In the genomic region with DNA sequence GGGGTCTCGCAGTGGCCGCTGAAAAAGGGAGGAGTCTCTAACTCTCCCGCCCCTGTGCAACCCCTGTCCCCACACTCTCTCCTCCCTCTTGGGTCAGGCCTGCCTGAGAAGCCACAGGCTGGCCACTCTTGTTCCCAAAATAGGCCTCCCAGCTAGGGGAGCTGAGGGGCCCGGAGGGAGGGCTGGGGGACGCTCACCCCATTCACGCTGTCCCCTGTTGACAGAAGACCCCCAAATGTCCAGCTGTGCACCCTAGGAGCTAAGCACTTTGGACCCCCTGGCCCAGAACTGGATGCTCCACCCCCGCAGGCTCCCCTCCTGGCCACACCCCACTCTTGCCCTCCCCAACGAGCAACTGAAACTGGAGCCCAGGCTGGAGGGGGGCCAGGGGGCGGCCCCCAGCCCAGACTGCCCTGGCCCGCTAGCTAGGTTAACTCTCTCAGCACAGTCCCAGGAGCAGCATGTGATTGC, we compare ENCODE assay signal across 9 mouse cellular contexts. TPM values are rescaled to one million over a fixed set of nuclear protein-coding genes. Genes with fewer than 3 reads are reported as not detected.
DNase-seq lines count a peak whose midpoint lies in the region; ATAC-seq and TF ChIP-seq lines count a peak whose summit lies in the region.
"Had no signal": no experiment of that assay in that cellular context is flagged by ENCODE, and none has a peak within 500 bp of the region (broad histone marks: within the 10 kb centered on the region; RNA-seq: fewer than 3 reads in every experiment).

No protein-coding gene starts in this region.

- no peak for TF ChIP-seq CTCF in layer of hippocampus, adult 2 months (conservative IDR thresholded peaks at IDR 0.05)
- TF ChIP-seq CTCF in kidney, postnatal 0 days (IDR thresholded peaks at IDR 0.05; ENCODE audit: low read depth), result no peak

- peak overlapping the region; percentile 82 for H3K9ac ChIP-seq in heart, embryonic 13.5 days
- H3K9ac ChIP-seq in kidney, postnatal 0 days (ENCODE audit: low read depth, low read length), result peak overlapping the region; percentile 46; the same call in 1 of the 2 replicates

- no peak for DNase-seq in layer of hippocampus, adult 2 months (ENCODE audit: low spot score in 2 of 2)
- DNase-seq in layer of hippocampus, adult 9-10 months (ENCODE audit: low spot score), result no peak
- DNase-seq in cerebellum, postnatal 14 days, result peak; percentile 60 to 61
- peak; percentile 93 for DNase-seq in kidney, postnatal 0 days (ENCODE audit: low spot score)
- DNase-seq in lung, postnatal 14 days, result peak; percentile 78
- peak; percentile 72 for DNase-seq in urinary bladder, adult 2 months (ENCODE audit: low spot score)

- H3K27me3 ChIP-seq in heart, embryonic 13.5 days (replicated peaks), result peaks cover 31% of the 10 kb centered on the region
- peaks cover 26% of the 10 kb centered on the region for H3K27me3 ChIP-seq in kidney, postnatal 0 days (ENCODE audit: insufficient read depth, low read length)

- no peaks in the 10 kb centered on the region for H3K9me3 ChIP-seq in heart, embryonic 13.5 days
- no peaks in the 10 kb centered on the region for H3K9me3 ChIP-seq in kidney, postnatal 0 days (replicated peaks; ENCODE audit: low read length)

- peak overlapping the region; percentile 83 for H3K27ac ChIP-seq in layer of hippocampus, adult 2 months
- H3K27ac ChIP-seq in heart, embryonic 13.5 days (replicated peaks), result peak overlapping the region; percentile 94
- H3K27ac ChIP-seq in kidney, postnatal 0 days, result peak overlapping the region; percentile 50

- 11% methylated on average over 10 of the region's 10 CpGs for WGBS in heart, embryonic 13.5 days
- WGBS in kidney, postnatal 0 days, result 10% methylated on average over 10 of the region's 10 CpGs

- no peaks in the 10 kb centered on the region for H3K36me3 ChIP-seq in heart, embryonic 13.5 days
- no peaks in the 10 kb centered on the region for H3K36me3 ChIP-seq in kidney, postnatal 0 days (ENCODE audit: insufficient read depth, low read length)
- H3K36me3 ChIP-seq: G1E had no signal

- H3K4me1 ChIP-seq in heart, embryonic 13.5 days, result peaks cover 63% of the 10 kb centered on the region
- peaks cover 19% of the 10 kb centered on the region for H3K4me1 ChIP-seq in kidney, postnatal 0 days (replicated peaks; ENCODE audit: insufficient read depth, low read length)

- H3K4me2 ChIP-seq in heart, embryonic 13.5 days, result peak overlapping the region; percentile 69
- H3K4me2 ChIP-seq in kidney, postnatal 0 days (ENCODE audit: low read length), result peak overlapping the region; percentile 46

- H3K4me3 ChIP-seq in layer of hippocampus, adult 2 months, result peak overlapping the region; percentile 44
- H3K4me3 ChIP-seq in heart, embryonic 13.5 days, result peak overlapping the region; percentile 53
- peak overlapping the region; percentile 21; the same call in 1 of the 2 replicates for H3K4me3 ChIP-seq in kidney, postnatal 0 days (replicated peaks; ENCODE audit: low read depth, low read length)

- peak; percentile 69 for ATAC-seq in heart, embryonic 13.5 days (ENCODE audit: extremely low read depth, insufficient number of reproducible peaks, low FRiP score, low TSS enrichment)
- ATAC-seq in kidney, postnatal 0 days (replicated peaks; ENCODE audit: low FRiP score, low read depth), result peak; percentile 83
- no peak for ATAC-seq in frontal cortex, adult (ENCODE audit: low TSS enrichment)

RNA-seq across cellular contexts. Expression of gene Fxyd1, which starts 1.6 kb away (rescaled TPM):
- 100 to 1,000 TPM in 1 of 2 experiments, 10 to 100 TPM in 1; 90.9 to 114 TPM for total RNA-seq in layer of hippocampus, adult 2 months (2021)
- 1,042 and 1,184 TPM in 2 replicates for polyA plus RNA-seq in heart, embryonic 13.5 days (2015; fragmentation: Nextera tagmentation; extraction: Ambion mirVana)
- 62.0 and 76.3 TPM in 2 replicates for polyA plus RNA-seq in kidney, postnatal 0 days (2015; fragmentation: Nextera tagmentation; extraction: Ambion mirVana)
- polyA plus RNA-seq in urinary bladder, adult 2 months (2012; rRNA removed), result 494 and 552 TPM in 2 replicates
- total RNA-seq: G1E had no signal
- polyA plus RNA-seq: G1E had no signal

RNA-seq across cellular contexts. Expression of gene Lgi4, which starts 3.8 kb away (rescaled TPM):
- total RNA-seq in layer of hippocampus, adult 2 months (2021), result 10 to 100 TPM; 37.9 to 41.9 TPM
- polyA plus RNA-seq in heart, embryonic 13.5 days (2015; fragmentation: Nextera tagmentation; extraction: Ambion mirVana), result 0.19 and 0.21 TPM in 2 replicates
- 0.24 and 0.34 TPM in 2 replicates for polyA plus RNA-seq in kidney, postnatal 0 days (2015; fragmentation: Nextera tagmentation; extraction: Ambion mirVana)
- polyA plus RNA-seq in urinary bladder, adult 2 months (2012; rRNA removed), result 16.0 and 17.8 TPM in 2 replicates
- polyA plus RNA-seq: G1E had no signal

RNA-seq across cellular contexts. Expression of gene Fxyd7, which starts 4.1 kb away (rescaled TPM):
- 100 to 1,000 TPM; 117 to 121 TPM for total RNA-seq in layer of hippocampus, adult 2 months (2021)
- 2.0 and 3.6 TPM in 2 replicates for polyA plus RNA-seq in heart, embryonic 13.5 days (2015; fragmentation: Nextera tagmentation; extraction: Ambion mirVana)
- polyA plus RNA-seq in kidney, postnatal 0 days (2015; fragmentation: Nextera tagmentation; extraction: Ambion mirVana), result 6.1 and 8.5 TPM in 2 replicates
- polyA plus RNA-seq in urinary bladder, adult 2 months (2012; rRNA removed), result 7.4 and 10.7 TPM in 2 replicates
- total RNA-seq: G1E had no signal
- polyA plus RNA-seq: G1E had no signal

RNA-seq across cellular contexts. Expression of gene Fxyd5, which starts 13.1 kb away (rescaled TPM):
- 10 to 100 TPM; 17.3 to 26.9 TPM for total RNA-seq in layer of hippocampus, adult 2 months (2021)
- 35.5 and 39.2 TPM in 2 replicates for polyA plus RNA-seq in heart, embryonic 13.5 days (2015; fragmentation: Nextera tagmentation; extraction: Ambion mirVana)
- 31.5 and 35.9 TPM in 2 replicates for polyA plus RNA-seq in kidney, postnatal 0 days (2015; fragmentation: Nextera tagmentation; extraction: Ambion mirVana)
- polyA plus RNA-seq in urinary bladder, adult 2 months (2012; rRNA removed), result 103 and 107 TPM in 2 replicates

RNA-seq across cellular contexts. Expression of gene Fxyd3, which starts 21.1 kb away (rescaled TPM):
- total RNA-seq in layer of hippocampus, adult 2 months (2021), result 1 to 10 TPM in 1 of 2 experiments, not detected in 1; 1.7 TPM
- polyA plus RNA-seq in heart, embryonic 13.5 days (2015; fragmentation: Nextera tagmentation; extraction: Ambion mirVana), result 2.0 and 2.2 TPM in 2 replicates
- 16.9 and 22.5 TPM in 2 replicates for polyA plus RNA-seq in kidney, postnatal 0 days (2015; fragmentation: Nextera tagmentation; extraction: Ambion mirVana)
- 445 and 558 TPM in 2 replicates for polyA plus RNA-seq in urinary bladder, adult 2 months (2012; rRNA removed)
- polyA plus RNA-seq: G1E had no signal

Comparison
In these comparisons a context has a peak if more than half of its experiments do, and no peak if none do; other contexts are left out.
1. DNase-seq: peak in cerebellum, postnatal 14 days (2 of 2), kidney, postnatal 0 days (single experiment), lung, postnatal 14 days (single experiment) and urinary bladder, adult 2 months (single experiment); none in layer of hippocampus, adult 2 months (0 of 2) and layer of hippocampus, adult 9-10 months (single experiment).
2. RNA of gene Lgi4, which starts 3.8 kb away (polyA plus RNA-seq): 16.0 to 17.8 TPM in urinary bladder, adult 2 months; 0.24 to 0.34 TPM in kidney, postnatal 0 days and 0.19 to 0.21 TPM in heart, embryonic 13.5 days; every median in the first group is over 10 times any median in the second.
3. Peak in every context shown above with its lines, with median percentiles within 50 percentile points of each other: H3K27ac ChIP-seq and H3K4me3 ChIP-seq.